Mouse (Mus musculus) large intestine, adult 2 months (tissue): ENCODE measurements at regions not wholly inside any gene's neighbourhood (a gene's known extent, or its start where the extent isn't known, plus 50 kb on each side); places are given as distances from the start of the nearest gene placed in this dataset.

Experiments used
- DNase-seq: peaks from one replicate; pipeline ENCODE4 v3.0.0-alpha.2; 2012; ENCODE audit warnings: low read depth, low spot score
- WGBS: fragments of 180-500 bp; shearing (Covaris S2); methylation state at CpG from one replicate; pipeline ENCODE4 v1.1.7; 2018; 5-methylcytosine and 5-hydroxymethylcytosine counted together

DNA sequence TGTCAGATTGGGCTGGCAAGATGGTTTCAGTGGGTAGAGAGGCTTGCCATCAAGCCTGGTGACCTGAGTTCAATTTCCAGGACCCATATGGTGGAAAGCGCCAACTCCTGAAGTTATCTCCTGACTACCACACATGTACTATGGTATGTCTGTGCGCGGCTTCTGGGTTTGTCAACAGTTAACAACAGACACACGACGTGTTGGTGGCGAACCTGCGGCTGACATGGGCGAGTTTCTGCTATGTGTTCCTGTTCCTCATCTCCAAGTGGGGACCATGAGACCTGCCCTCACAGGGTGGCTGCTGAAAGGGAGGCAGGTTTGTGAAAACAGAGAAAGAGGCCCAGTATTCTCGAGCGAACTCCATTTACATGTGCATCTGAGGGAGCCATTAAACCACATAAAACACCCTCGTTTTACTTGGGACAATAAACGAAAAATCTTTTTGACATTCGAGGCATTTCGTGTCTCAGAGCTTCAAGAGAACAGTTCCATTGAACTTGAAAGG, 210.0 kb upstream of the Kazn start:
- DNase-seq: no peak
- 64% methylated on average over 14 of the region's 14 CpGs for WGBS

DNA sequence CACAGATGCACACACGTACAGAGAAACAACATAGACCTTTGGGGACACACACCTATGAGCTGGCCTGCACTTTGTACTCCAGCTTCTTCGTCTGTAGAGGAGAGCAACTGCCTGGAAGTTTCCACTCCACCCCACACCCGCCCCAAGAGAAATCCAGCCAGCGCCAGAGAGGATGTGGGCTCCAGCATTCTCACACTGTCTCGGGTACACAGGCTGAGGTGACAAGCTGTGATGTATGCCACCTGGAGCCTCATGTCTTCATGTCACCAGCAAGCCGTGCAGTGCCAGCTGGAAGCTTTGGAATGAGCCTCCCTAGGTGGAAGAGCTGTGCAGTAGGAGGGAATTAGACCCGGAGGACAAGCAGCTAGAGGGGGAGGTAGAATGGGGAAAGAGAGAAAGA, 208.3 kb upstream of the Kazn start:
- WGBS: 27% methylated on average over 7 of the region's 7 CpGs

DNA sequence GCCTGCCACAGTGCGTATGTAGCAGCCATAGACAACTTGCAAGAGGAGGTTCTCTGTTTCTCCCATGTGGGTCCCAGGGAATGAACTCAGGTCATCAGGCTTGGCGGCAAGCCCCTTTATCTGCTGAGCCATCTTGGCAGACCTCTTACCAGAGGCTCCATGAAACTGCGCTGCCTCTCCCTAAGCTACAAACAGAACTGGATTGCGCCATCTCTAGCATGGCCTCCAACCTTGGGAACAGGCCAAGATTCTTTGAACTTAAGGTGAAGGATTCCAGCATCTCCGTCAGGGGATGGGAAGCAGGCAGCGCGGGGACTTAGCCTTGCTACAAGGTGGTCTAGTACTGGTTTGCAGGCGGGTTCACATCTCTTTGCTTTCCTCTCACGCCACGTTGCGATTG, 201.8 kb upstream of the Kazn start:
- DNase-seq: no peak
- WGBS: 84% methylated on average over 11 of the region's 11 CpGs

More for the DNA sequence above, 208.3 kb upstream of the Kazn start:
- no peak for DNase-seq

DNA sequence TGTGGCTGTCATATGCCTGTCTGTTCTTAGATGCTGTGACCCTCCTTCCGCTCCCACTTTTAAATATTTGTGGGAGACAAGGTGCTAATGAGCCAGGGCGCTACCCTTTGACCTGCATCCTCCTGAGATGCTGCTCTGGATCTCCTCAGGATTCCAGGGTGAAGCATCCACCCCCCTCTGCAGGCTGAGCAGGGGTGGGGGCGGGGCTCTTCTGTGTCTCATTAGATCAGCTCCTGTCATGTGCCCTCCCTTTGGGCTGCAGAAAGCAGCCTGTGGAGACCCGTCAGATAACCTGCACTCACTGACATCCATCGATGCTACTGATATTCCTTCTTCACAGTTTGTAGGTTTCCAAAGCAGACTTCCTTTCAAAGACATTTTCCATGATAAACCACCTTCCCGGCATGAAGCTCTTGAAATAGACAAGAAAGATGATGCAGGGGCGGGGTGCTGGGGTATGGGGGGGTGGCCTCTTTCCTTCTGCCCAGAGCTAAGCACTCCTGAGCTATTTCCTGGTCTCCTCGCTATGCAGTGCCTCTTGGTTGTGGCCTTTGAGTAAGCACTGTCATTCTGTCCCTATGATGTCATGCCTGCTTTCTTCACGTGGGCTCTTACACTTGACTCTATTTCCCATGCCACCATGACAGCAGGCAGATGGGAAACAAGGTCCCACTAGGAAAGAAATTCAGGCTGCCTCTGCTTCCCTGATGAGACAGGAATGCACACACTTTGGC, 200.4 kb upstream of the Kazn start:
- WGBS: 55% methylated on average over 9 of the region's 9 CpGs
- no peak for DNase-seq

DNA sequence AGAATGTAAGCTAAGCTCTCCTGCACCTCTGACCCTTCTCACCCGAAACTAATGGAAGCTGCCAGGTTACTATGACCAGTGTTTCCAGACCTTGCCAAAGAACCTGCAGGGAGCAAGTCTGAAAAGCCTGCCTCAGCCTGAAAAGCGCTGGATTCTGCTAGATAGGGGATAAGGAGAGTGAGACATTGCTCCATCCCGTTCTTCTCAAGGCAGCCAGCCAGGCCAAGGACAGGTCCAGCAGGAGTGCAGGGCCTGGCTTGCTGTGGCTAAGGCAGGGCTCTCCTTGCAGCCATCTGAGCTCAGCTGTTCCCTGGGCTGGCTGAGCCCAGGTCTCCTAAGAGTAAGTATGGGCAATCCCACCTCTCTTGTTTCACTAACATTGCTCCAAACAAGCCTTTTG, 185.4 kb upstream of the Kazn start:
- WGBS: 75% methylated on average over 3 of the region's 3 CpGs
- DNase-seq: no peak

DNA sequence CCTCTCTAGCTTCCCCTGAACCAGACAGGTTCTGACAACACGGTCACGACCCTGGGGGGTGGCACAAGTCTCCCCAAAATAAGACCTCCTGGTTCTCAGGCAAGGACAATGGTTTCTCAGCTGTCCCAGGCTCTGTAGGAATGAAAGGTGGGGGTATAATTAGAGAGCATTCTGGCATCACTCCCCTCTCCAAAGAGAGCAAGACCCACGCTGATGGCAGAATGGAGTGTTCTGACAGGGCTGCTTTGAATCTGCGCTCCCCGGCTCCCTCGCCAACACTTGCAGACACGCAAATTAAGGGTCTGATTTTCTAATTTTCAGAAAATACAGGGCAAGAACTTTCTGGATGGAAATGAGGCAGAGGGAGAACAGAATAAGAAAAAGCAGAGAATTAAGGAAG, 181.2 kb upstream of the Kazn start:
- no peak for DNase-seq
- WGBS: 85% methylated on average over 7 of the region's 7 CpGs

DNA sequence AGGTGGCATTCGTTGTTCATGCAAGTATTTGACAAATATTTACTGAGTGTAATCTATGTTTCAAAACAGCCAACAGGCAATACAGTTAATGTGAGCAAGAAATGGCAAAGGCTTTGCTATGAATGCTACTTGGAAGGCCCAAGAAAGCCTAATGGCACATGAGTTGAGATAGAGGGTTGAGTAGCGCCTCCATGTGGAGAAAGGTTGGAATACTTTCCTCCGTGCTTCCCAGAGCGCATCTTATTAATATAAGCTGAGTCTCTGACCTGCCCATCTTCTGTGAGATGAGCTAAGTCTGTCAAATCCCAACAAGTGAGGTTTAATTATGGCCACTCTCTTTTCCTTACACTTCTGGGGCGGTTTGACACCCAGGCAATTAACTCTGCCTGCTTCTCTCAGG, 175.7 kb upstream of the Kazn start:
- 65% methylated on average over 5 of the region's 5 CpGs for WGBS
- DNase-seq: no peak

DNA sequence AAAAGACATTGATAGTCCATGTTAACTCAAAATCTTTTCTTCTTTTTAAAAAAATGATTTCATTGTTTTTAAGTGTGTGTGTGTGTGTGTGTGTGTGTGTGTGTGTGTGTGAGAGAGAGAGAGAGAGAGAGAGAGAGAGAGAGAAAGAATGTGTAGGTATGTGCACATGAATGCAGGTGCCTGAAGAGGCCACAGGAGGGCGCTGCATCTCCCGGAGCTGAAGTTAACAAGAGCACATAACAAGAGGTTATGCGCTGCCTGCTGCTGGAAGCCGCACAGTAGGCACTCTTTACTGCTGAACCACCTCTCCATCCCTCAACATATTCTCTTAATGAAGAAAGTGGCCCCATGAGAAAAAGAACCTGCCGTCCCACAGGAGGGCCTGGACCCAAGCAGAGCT, 172.6 kb upstream of the Kazn start:
- 86% methylated on average over 5 of the region's 5 CpGs for WGBS
- no peak for DNase-seq

DNA sequence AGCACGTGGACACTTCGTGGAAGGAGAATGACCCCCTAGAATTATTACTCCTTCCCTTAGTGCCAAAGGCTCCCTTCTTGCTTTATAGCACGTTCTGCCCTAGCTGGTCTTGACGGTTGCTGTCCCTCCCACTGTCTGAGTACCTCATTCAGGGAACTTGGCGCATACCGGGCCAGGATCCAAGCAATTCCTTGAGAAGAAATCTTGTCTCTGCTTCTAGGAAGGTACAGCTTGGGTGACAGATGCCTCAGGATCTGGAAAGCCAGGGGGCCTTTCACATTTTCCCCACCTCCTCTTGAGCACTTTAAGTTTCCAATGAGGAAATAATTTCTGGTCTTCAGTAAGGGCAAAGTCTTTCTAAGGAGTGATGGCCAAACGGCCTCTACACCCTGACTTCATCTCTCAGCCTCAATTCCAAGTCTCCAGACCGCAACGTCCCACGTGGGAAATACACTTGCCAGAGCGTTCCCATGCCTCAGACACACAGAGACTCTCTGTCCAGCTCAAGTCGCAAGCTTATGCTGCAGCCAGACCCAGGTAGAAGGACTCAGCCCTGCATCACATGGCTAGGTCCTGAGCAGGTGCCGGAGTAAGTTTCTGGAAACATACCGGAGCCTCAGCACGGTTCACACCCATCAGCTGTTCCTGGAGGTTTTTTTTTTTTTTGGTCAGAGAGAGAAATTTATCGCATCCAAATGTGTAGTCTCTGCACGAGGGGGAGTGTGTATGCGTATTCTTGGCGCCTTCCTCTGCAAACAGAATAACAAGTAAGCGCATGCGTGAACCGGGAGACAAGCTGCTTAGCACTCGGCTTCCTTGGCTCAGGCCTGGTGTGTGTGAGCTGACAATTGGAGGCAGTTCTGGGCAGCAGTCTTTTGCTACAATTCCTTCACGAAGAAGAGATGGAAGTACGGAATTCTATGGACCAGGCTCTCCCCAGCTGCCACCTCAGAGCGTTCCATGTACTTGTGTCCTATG, 171.7 kb upstream of the Kazn start:
- DNase-seq: no peak
- 62% methylated on average over 26 of the region's 26 CpGs for WGBS

DNA sequence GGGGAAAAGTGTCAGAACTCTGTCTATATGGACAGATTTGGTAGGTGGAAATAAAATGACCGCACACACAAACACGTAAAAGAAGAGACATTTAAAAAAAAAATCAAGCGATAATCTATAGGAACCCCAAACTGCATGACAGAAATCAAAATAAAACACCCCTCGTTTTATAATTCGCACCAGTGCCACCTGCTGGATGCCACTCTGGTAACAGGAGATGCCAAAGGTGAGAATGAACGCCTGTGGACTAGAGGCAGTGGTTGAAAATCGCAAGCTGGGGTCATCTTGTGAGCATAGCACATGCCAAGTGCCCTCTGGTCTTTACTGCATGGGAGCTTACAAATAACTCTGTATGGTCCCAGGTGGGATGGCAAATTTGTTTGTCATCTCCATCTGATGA, 158.7 kb upstream of the Kazn start:
- WGBS: 63% methylated on average over 7 of the region's 7 CpGs

DNA sequence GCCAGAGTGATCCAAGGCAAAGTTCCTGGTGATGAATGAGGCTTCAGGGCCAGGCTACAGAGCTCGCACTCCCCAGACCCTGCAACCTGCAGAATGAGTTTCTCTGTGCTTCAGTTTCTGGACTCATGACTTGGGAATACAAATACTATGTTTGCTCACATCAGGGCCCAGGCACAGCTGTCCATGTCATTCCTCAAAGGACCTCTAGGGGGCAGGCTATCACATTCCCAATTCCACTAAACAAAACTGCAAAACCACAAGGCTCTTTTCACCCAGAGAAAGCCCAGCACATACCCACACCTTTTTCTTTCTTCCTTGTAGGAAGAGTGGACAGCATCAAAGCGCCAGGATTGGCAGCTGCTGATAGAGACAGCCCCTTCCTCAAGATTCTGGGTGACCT, 153.7 kb upstream of the Kazn start:
- WGBS: 57% methylated on average over 2 of the region's 2 CpGs
- DNase-seq: no peak

More for the DNA sequence above, 158.7 kb upstream of the Kazn start:
- no peak for DNase-seq

DNA sequence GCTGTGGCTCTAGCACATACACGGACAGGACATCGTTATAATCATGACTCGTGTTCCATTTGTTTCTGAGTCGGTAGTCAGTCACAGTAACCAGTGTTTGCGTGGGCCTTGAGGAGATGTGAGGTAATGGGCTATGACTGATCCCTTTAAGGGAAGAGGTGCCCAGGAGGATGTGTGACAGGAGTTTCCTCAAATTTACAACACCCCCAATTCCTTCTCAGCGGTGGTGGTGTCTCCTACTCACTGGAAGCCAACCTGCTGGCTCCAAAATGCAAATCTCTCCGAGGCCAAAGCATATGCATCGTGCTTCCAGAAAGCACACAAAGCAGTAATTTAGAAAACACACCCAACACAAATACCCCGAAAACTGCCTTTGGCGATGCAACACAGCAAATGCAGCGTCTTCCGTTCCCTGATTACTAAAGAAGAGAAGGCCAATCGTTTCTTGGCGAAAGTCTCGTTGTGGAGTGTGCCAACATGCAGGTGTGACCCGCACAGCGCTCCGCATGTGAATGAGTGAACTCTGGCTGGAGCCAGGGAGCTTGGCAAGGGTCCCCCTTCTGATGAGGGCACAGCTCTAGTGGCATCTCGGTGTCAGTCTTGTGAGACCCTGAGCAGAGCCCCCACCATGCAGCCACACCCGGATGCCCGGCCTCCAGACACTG, 151.5 kb upstream of the Kazn start:
- DNase-seq: no peak
- WGBS: 84% methylated on average over 21 of the region's 21 CpGs

DNA sequence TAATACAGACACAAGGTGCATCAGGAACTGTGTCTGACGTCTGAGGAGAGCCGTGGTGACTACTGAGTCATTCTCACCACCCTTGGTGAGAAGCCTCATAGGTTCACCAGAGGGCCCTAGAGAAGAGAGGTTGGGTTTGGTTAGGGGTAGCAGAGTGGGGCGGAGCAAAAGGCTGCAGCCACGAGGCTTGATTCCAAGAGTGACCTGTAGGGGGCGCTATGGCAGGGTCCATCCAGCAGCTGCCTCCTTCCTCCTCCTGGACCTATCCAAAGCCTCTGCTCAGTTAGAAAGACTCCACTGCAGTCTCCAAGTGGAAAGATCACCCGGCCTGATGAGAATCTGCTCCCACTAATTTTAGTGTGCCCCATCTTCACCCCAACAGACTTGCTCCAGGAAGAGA, 149.3 kb upstream of the Kazn start:
- no peak for DNase-seq
- 71% methylated on average over 6 of the region's 6 CpGs for WGBS

DNA sequence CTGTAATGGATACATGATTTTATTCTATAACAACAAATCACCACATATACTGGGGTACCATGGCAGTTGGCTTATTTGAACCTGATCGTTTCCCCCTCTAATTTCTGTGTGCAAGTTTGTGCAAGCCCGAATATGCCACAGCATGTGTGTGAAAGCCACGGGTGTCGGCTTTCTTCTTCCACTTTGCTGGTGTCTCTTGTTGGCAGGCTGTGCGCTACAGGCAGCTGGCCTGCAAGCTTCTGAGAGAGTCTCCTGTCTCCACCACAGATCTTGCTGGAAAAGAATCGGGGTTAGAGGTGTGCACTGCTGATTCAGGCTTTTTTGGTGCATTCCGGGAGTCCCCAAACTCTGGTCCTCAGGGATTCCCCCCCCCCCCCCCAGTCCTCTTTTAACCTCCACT, 142.0 kb upstream of the Kazn start:
- DNase-seq: no peak
- 75% methylated on average over 7 of the region's 7 CpGs for WGBS

DNA sequence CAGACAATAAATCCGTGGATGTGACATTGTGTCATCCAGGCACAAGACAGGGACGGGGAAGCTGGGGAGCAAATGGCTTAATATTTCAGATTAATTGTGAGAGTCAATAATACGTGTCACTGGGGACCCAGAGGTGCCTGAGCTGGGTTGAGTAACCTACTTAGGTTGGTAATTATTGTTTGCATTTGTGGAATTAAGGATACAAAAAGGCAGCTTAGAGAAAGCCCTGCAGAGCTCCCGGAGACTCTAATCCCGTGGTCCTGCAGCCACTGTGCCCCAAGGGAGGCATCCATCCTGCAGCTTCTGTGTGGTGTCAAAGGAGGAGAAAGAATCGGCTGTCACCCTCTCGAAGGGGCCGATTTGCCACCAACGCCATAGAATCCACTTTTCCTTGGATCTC, 139.3 kb upstream of the Kazn start:
- 58% methylated on average over 9 of the region's 9 CpGs for WGBS
- DNase-seq: no peak

DNA sequence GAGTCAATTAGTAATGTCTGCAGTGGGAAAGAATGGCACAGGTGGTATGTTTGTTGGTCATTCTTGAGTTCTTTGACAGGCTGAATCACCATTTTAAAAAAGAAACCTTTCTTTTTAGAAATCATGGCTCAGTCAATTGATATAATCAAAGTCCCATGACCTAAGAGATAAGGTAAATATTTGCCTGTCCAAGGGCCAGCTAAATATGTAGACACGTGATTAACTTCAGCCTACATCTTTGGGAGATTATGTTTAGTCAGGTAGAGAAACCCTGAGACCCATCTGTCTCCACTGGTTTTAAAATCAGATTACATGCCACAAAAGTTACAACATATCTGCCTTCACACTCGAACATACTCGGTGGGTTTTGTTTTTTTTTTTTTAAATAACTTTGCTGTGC, 128.6 kb upstream of the Kazn start:
- 36% methylated on average over 3 of the region's 3 CpGs for WGBS
- DNase-seq: no peak

DNA sequence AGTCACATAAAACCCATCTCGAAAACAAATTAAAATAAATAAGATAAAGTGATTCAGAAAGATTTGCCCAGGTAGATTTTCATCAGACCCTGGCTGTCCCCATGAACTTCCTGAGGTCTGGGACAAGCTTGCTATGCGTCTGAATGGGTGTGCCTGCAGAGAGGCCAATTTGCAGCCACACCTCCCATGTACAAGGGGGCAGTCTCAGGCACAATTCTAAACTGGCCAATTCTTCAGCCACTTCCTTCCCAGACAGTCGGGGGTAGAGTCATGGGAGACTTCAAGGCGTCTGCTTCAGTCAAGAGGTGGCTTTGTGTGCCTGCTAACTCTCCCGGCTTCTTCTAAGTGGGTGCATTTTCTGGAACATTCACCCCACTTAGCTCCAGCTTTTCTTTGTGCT, 122.9 kb upstream of the Kazn start:
- 39% methylated on average over 5 of the region's 5 CpGs for WGBS
- DNase-seq: no peak

DNA sequence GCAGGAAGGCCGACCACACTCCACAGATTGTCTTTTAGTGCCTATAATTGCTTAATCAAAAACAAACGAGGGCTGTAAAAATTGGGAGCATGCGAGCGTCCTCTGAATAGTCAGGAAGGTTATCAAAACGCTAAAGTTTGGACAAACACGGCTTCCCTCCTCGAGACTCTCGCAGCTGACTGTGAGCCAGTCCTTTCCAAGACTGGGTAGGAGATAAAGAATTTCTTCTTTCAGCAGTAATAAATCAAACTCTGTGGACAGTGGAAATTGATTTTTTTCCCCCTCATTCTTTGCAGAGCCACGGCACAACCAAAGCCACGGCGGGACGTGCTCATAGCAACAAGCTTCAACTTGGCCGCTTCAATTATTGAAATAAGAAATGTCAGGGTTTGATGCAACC, 119.7 kb upstream of the Kazn start:
- DNase-seq: no peak

DNA sequence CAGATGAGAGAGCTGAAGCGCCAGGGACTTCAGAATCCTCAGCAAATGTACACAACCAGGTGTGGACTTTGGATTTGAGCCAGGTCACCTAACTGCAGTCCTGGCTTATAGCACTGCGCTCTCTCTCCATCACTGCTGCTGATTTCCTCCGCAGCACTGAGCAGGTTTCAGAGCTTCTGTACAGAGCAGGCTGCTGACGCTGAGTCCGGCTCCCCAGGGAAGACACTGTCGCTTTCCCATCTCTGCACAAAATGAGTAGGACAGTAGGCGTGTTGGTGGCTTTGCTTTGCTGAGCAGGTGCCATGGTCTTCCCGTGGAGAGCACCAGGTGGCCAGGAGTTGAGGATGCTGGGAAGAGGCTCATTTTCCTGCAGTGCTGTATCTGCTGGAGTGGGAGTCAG, 116.2 kb upstream of the Kazn start:
- DNase-seq: peak; percentile 7
- 56% methylated on average over 8 of the region's 8 CpGs for WGBS

More for the DNA sequence above, 119.7 kb upstream of the Kazn start:
- 14% methylated on average over 13 of the region's 13 CpGs for WGBS

DNA sequence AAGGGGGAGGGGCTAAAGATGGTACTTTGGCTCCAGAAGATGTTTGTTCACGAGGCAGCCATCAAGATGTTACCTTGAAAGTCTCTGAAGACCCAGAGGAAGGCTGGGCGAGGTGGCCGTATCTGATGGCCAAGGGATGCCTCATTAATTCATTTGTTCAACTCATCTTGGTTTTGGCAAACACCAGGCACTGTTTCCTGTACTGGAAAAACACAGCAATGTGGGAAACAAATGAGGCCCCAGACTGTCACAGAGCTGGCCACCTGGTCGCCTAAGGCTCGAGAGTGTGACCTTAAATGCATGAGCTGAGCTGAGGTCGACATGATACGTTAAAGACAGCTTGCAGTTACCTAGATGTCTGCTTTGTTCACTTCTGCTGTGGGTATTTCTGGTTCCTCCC, 114.3 kb upstream of the Kazn start:
- WGBS: 74% methylated on average over 7 of the region's 7 CpGs

More for the DNA sequence above, 114.3 kb upstream of the Kazn start:
- DNase-seq: no peak
